Mouse (Mus musculus): ENCODE results near the gene Rnf38. TPM values are rescaled to one million over a fixed set of nuclear protein-coding genes. Genes with fewer than 3 reads are reported as not detected.

Rnf38 gene
- total and polyA plus RNA-seq, 3 experiments, result 6.8 to 22.8 TPM; not detected in 1

GRCm38 (mm10) chr4:44179748-44180147 is 53.8 kb downstream of the Rnf38 start:
- DNase-seq (ENCODE audit: low read depth, low spot score), result no peak
- no peaks in the 10 kb centered on the region for H3K9me3 ChIP-seq (replicated peaks; ENCODE audit: insufficient read depth, low read length)
- peaks cover 0 to 3% of the 10 kb centered on the region in 2 experiments; a peak in 1 of 4 replicates for H3K4me1 ChIP-seq (ENCODE audit: control insufficient read depth in 1 of 2, insufficient read depth in 2 of 2, low read length in 2 of 2)
- TF ChIP-seq POLR2AphosphoS2 (IDR thresholded peaks at IDR 0.05; ENCODE audit: low read length), result no peak
- H3K36me3 ChIP-seq (ENCODE audit: control insufficient read depth in 1 of 2, insufficient read depth in 2 of 2, low read length in 2 of 2), result no peaks in the 10 kb centered on the region; a peak in 1 of 4 replicates
- no peak overlapping the region for H3K27ac ChIP-seq (ENCODE audit: control insufficient read depth, low read depth, low read length)
- no peak overlapping the region for H3K4me3 ChIP-seq (ENCODE audit: control insufficient read depth in 1 of 2, insufficient read depth in 1 of 2, low read depth in 2 of 2, low read length in 2 of 2)
- no peaks in the 10 kb centered on the region for H3K79me2 ChIP-seq (ENCODE audit: control insufficient read depth, insufficient read depth, low read length, poor library complexity)
- H3K9ac ChIP-seq (ENCODE audit: control insufficient read depth, low read depth, low read length, poor library complexity, severe bottlenecking), result no peak overlapping the region
- no peaks in the 10 kb centered on the region for H3K27me3 ChIP-seq (ENCODE audit: control insufficient read depth in 1 of 2, insufficient read depth in 2 of 2, low read length in 2 of 2)

- H3K4me3 ChIP-seq (ENCODE audit: control insufficient read depth in 1 of 2, insufficient read depth in 1 of 2, low read depth in 2 of 2, low read length in 2 of 2), result no peak overlapping the region
- TF ChIP-seq POLR2A (IDR thresholded peaks at IDR 0.05; ENCODE audit: control insufficient read depth in 1 of 2, insufficient read depth in 1 of 2, low read depth in 1 of 2, low read length in 2 of 2, poor library complexity in 1 of 2) (no peak), CHD1 (IDR thresholded peaks at IDR 0.05; ENCODE audit: low read depth, low read length) (no peak), POLR2AphosphoS2 (IDR thresholded peaks at IDR 0.05; ENCODE audit: low read length) (no peak), EP300 (IDR thresholded peaks at IDR 0.05; ENCODE audit: low read depth in 1 of 2, low read length in 2 of 2) (no peak), MXI1 (IDR thresholded peaks at IDR 0.05; ENCODE audit: low read depth, low read length) (no peak), ETS1 (IDR thresholded peaks at IDR 0.05; ENCODE audit: low read depth, low read length) (no peak), MAZ (IDR thresholded peaks at IDR 0.05; ENCODE audit: low read depth, low read length) (no peak), HCFC1 (IDR thresholded peaks at IDR 0.05; ENCODE audit: low read depth, low read length) (no peak), MAX (IDR thresholded peaks at IDR 0.05; ENCODE audit: low read length) (no peak), GATA1 (IDR thresholded peaks at IDR 0.05; ENCODE audit: low read depth, low read length) (no peak), MYC (IDR thresholded peaks at IDR 0.05; ENCODE audit: low read depth, low read length) (no peak), CTCF (IDR thresholded peaks at IDR 0.05 in 2 of 3, conservative IDR thresholded peaks at IDR 0.05 in 1 of 3; ENCODE audit: control insufficient read depth in 1 of 3, insufficient read depth in 1 of 3, low read depth in 2 of 3, low read length in 3 of 3, poor library complexity in 1 of 3, severe bottlenecking in 1 of 3) (peak; percentile 59 to 83 (median 64)), BHLHE40 (IDR thresholded peaks at IDR 0.05; ENCODE audit: borderline replicate concordance, low read depth, low read length) (no peak), TBP (IDR thresholded peaks at IDR 0.05; ENCODE audit: low read depth, low read length) (no peak), USF2 (IDR thresholded peaks at IDR 0.05; ENCODE audit: borderline replicate concordance in 1 of 2, insufficient read depth in 1 of 2, low read depth in 1 of 2, low read length in 2 of 2) (no peak), ZKSCAN1 (IDR thresholded peaks at IDR 0.05; ENCODE audit: low read depth, low read length) (no peak), ELF1 (IDR thresholded peaks at IDR 0.05; ENCODE audit: low read depth, low read length) (no peak), NELFE (IDR thresholded peaks at IDR 0.05; ENCODE audit: low read depth, low read length) (no peak), TCF12 (IDR thresholded peaks at IDR 0.05; ENCODE audit: low read depth, low read length) (no peak), RAD21 (IDR thresholded peaks at IDR 0.05; ENCODE audit: low read depth, low read length) (peak; percentile 94), MYB (IDR thresholded peaks at IDR 0.05; ENCODE audit: low read depth, low read length) (no peak), USF1 (IDR thresholded peaks at IDR 0.05; ENCODE audit: low read depth, low read length) (no peak), MAFK (IDR thresholded peaks at IDR 0.05; ENCODE audit: borderline replicate concordance, low read depth, low read length) (no peak), UBTF (IDR thresholded peaks at IDR 0.05; ENCODE audit: borderline replicate concordance, insufficient read depth, low read depth, low read length) (no peak), POLR2AphosphoS5 (IDR thresholded peaks at IDR 0.05; ENCODE audit: borderline replicate concordance, low read depth, low read length) (no peak), KAT2A (conservative IDR thresholded peaks at IDR 0.05; ENCODE audit: low read depth, low read length) (no peak), ZC3H11A (IDR thresholded peaks at IDR 0.05; ENCODE audit: low read depth, low read length) (peak; percentile 81), SIN3A (IDR thresholded peaks at IDR 0.05; ENCODE audit: low read length) (peak; percentile 37; the same call in 1 of the 2 replicates), RCOR1 (IDR thresholded peaks at IDR 0.05; ENCODE audit: low read depth, low read length) (no peak), ZMIZ1 (IDR thresholded peaks at IDR 0.05; ENCODE audit: low read depth, low read length) (no peak), CHD2 (IDR thresholded peaks at IDR 0.05; ENCODE audit: low read length) (no peak), GABPA (IDR thresholded peaks at IDR 0.05; ENCODE audit: low read depth, low read length) (no peak)
Measured at GRCm38 (mm10) chr4:44173177-44173576, 60.4 kb downstream of the Rnf38 start.

More at GRCm38 (mm10) chr4:44173177-44173576, 60.4 kb downstream of the Rnf38 start:
- Histone ChIP-seq H3K9me3 (replicated peaks; ENCODE audit: insufficient read depth, low read length) (no peaks in the 10 kb centered on the region), H3K79me2 (ENCODE audit: control insufficient read depth, insufficient read depth, low read length, poor library complexity) (no peaks in the 10 kb centered on the region), H3K27me3 (ENCODE audit: control insufficient read depth in 1 of 2, insufficient read depth in 2 of 2, low read length in 2 of 2) (no peaks in the 10 kb centered on the region), H3K27ac (ENCODE audit: control insufficient read depth, low read depth, low read length) (no peak overlapping the region), H3K9ac (ENCODE audit: control insufficient read depth, low read depth, low read length, poor library complexity, severe bottlenecking) (no peak overlapping the region), H3K4me1 (ENCODE audit: control insufficient read depth in 1 of 2, insufficient read depth in 2 of 2, low read length in 2 of 2) (peaks cover 0 to 2% of the 10 kb centered on the region in 2 experiments; a peak in 3 of 4 replicates), H3K36me3 (ENCODE audit: control insufficient read depth in 1 of 2, insufficient read depth in 2 of 2, low read length in 2 of 2) (peaks cover 0 to 2% of the 10 kb centered on the region in 2 experiments; a peak in 1 of 4 replicates)
- DNase-seq (ENCODE audit: low read depth, low spot score), result peak; percentile 88

Data from MEL (cell line).